Mouse (Mus musculus) erythroblast, embryonic 14.5 days (primary cell): Measurements from ENCODE around the gene Gm10643. TPM values are rescaled to one million over a fixed set of nuclear protein-coding genes. Genes with fewer than 3 reads are reported as not detected.

Source experiments
- H3K27me3 ChIP-seq: 2 replicates; pipeline ENCODE4 v1.6.1; 2012; ENCODE audit warnings: inconsistent platforms; ENCODE audit not compliant: control insufficient read depth
- H3K36me3 ChIP-seq: 2 replicates; pipeline ENCODE4 v1.6.1; 2012; ENCODE audit warnings: mild to moderate bottlenecking, inconsistent platforms; ENCODE audit not compliant: control insufficient read depth
- H3K4me1 ChIP-seq: 2 replicates; pipeline ENCODE4 v1.6.1; 2012; ENCODE audit warnings: inconsistent platforms; ENCODE audit not compliant: control insufficient read depth
- H3K4me3 ChIP-seq: replicated peaks from 2 replicates; pipeline ENCODE3; 2012; ENCODE audit warnings: moderate library complexity, mild to moderate bottlenecking, inconsistent platforms
- H3K9me3 ChIP-seq: 2 replicates; pipeline ENCODE4 v1.6.1; 2012; ENCODE audit warnings: low read length, inconsistent platforms, mixed read lengths; ENCODE audit not compliant: control insufficient read depth
- GATA1 ChIP-seq: IDR thresholded peaks from 2 replicates; pipeline ENCODE4 v1.6.1; 2012; ENCODE audit warnings: low read length, inconsistent platforms, mixed read lengths
- TAL1 ChIP-seq: IDR thresholded peaks from 3 replicates; pipeline ENCODE4 v1.6.1; 2012; ENCODE audit warnings: low read length, inconsistent platforms, mixed read lengths
- polyA plus RNA-seq: library from polyadenylated mRNA; stranded (reverse); fragments of >175 nt; gene quantifications from 2 replicates; pipeline ENCODE4 v1.2.3, GENCODE M21; 2012

Gene Gm10643
- polyA plus RNA-seq, 1 experiment, result not detected

GRCm38 (mm10) chr8:84073230-84073976, 8.5 kb upstream of the Gm10643 start:
- Histone ChIP-seq H3K9me3 (no peaks in the 10 kb centered on the region), H3K27me3 (no peaks in the 10 kb centered on the region), H3K4me3 (no peak overlapping the region), H3K36me3 (peaks cover 36% of the 10 kb centered on the region), H3K4me1 (peaks cover 31% of the 10 kb centered on the region)
- TF ChIP-seq GATA1 (no peak), TAL1 (no peak)

- Histone ChIP-seq H3K9me3 (no peaks in the 10 kb centered on the region), H3K4me1 (peaks cover 42% of the 10 kb centered on the region), H3K36me3 (peaks cover 33% of the 10 kb centered on the region), H3K4me3 (no peak overlapping the region), H3K27me3 (no peaks in the 10 kb centered on the region)
- TF ChIP-seq GATA1 (no peak), TAL1 (no peak)
These were observed 7.4 kb upstream of the Gm10643 start for GRCm38 (mm10) chr8:84072321-84072720.

DNA sequence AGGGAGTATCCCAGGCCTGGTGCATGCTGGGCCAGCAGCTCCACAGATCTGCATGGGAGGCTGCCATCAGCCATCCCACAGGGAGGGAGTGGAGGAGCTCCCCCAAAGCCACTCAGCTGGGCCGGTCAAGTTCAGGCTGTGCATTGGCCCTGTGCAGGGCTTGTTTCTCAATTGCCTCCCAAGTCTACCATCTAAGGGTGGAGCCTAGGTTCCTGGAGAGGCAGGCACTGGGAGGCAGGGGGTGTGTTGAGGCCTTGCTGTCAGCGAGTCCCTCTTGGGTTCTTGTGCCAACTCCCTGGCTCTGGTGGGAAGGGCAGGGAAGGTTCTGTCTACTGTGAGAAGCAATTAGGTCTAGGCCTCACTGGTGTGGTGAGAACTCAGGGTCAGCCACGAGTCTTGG, 7.0 kb upstream of the Gm10643 start:
- no peak for TF ChIP-seq GATA1
- no peak for TF ChIP-seq TAL1
- Histone ChIP-seq H3K27me3 (no peaks in the 10 kb centered on the region), H3K4me1 (peaks cover 43% of the 10 kb centered on the region), H3K9me3 (no peaks in the 10 kb centered on the region), H3K36me3 (peaks cover 30% of the 10 kb centered on the region), H3K4me3 (no peak overlapping the region)

- Histone ChIP-seq H3K4me3 (no peak overlapping the region), H3K4me1 (peaks cover 46% of the 10 kb centered on the region), H3K27me3 (no peaks in the 10 kb centered on the region), H3K36me3 (peaks cover 21% of the 10 kb centered on the region), H3K9me3 (no peaks in the 10 kb centered on the region)
- TF ChIP-seq TAL1, result no peak
- TF ChIP-seq GATA1, result no peak
These were observed 5.7 kb upstream of the Gm10643 start for GRCm38 (mm10) chr8:84070667-84071066.

GRCm38 (mm10) chr8:84070241-84070640, 5.3 kb upstream of the Gm10643 start:
- no peak overlapping the region for H3K4me3 ChIP-seq
- H3K27me3 ChIP-seq, result no peaks in the 10 kb centered on the region
- peaks cover 16% of the 10 kb centered on the region for H3K36me3 ChIP-seq
- H3K4me1 ChIP-seq, result peaks cover 50% of the 10 kb centered on the region
- TF ChIP-seq GATA1, result no peak
- no peak for TF ChIP-seq TAL1
- H3K9me3 ChIP-seq, result no peaks in the 10 kb centered on the region

DNA sequence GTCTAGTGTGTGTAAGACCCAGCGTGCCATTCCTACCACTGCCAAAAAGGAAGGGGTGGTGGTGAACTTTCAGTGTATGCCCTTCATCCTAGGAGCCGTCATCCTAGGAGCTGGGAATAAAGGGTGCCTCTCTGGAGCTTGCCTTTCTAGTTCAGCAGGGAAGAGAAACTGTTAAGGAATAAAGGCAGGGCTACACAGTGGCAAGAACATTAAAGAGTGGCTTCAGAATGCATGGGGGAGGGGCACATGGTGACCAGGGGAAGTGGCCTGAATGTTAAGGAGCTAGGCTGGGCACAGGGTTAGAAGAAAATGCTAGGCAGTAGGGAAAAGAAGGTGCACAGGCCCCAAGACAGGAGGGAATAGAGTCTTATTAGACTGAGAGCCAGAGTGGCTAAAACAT, 4.8 kb upstream of the Gm10643 start:
- Histone ChIP-seq H3K4me3 (no peak overlapping the region), H3K4me1 (peaks cover 53% of the 10 kb centered on the region), H3K27me3 (no peaks in the 10 kb centered on the region), H3K9me3 (no peaks in the 10 kb centered on the region), H3K36me3 (peaks cover 12% of the 10 kb centered on the region)
- no peak for TF ChIP-seq GATA1
- TF ChIP-seq TAL1, result no peak

- no peaks in the 10 kb centered on the region for H3K27me3 ChIP-seq
- H3K4me3 ChIP-seq, result no peak overlapping the region
- H3K4me1 ChIP-seq, result peaks cover 53% of the 10 kb centered on the region
- no peak for TF ChIP-seq GATA1
- TF ChIP-seq TAL1, result no peak
- H3K36me3 ChIP-seq, result peaks cover 8% of the 10 kb centered on the region
- H3K9me3 ChIP-seq, result no peaks in the 10 kb centered on the region
These were observed 4.2 kb upstream of the Gm10643 start for GRCm38 (mm10) chr8:84069169-84069568.

DNA sequence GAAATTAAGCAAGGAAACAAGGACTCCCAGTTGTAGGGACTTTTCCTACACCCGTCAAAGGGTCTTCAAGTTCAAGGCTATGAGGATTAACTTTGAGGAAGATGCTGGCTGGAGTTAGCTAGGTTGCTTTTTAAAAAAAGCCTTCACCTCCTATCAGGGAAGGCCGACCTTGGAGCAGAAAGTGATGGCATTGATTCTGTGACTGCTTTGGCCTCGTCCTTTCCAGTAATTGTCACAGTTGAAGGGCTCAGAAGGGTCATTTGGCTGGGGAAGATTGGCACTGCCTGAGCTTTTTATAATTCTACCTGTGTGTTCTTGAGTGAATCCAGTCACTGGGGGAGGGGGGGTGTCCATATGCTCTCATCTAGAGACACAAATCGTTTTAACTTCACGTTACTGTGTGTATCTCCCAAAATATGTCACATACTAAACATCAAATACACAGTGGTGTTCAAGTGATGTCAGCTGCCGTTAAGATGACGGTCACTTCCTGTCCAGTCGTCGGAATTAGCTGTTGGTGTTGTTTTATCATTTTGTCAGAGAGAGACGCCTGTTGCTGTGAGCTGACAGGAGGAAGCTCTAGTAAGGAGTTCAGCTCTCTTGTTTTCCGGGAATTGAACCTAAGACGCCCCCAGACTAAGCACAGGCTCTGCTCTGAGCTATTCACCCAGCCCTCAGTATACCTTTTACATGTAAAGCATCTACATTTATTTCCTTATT, 3.5 kb upstream of the Gm10643 start:
- H3K27me3 ChIP-seq, result no peaks in the 10 kb centered on the region
- peaks cover 4% of the 10 kb centered on the region; the same call in 1 of the 2 replicates for H3K36me3 ChIP-seq
- no peak for TF ChIP-seq GATA1
- TF ChIP-seq TAL1, result no peak
- H3K4me3 ChIP-seq, result peak overlapping the region; percentile 91
- H3K4me1 ChIP-seq, result peaks cover 55% of the 10 kb centered on the region
- H3K9me3 ChIP-seq, result no peaks in the 10 kb centered on the region

DNA sequence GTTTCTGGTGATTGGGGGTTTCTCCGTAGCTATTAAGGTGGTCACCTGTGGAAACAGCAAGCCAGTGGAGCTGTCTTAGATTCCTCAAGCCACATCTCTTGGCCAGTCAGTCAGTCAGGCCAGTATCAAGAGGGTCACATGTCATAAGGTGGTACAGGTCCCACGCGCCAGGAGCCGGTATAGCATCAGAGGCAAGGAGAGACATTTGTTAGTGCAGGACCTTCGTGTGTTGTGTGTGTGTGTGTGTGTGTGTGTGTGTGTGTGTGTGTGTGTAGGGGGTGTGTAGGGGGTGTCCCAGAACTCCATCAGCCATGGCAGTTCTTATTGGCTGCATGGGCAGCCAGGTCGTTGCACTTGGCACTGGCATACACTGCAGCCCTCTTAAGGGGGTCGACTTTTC, 3.0 kb upstream of the Gm10643 start:
- TF ChIP-seq GATA1 (no peak), TAL1 (no peak)
- Histone ChIP-seq H3K9me3 (no peaks in the 10 kb centered on the region), H3K4me3 (peak overlapping the region; percentile 91), H3K27me3 (no peaks in the 10 kb centered on the region), H3K36me3 (peaks cover 4% of the 10 kb centered on the region; the same call in 1 of the 2 replicates), H3K4me1 (peaks cover 55% of the 10 kb centered on the region)
